Mouse (Mus musculus): ENCODE measurements around the gene Lrrc8e. TPM values are rescaled to one million over a fixed set of nuclear protein-coding genes. Genes with fewer than 3 reads are reported as not detected.

The Lrrc8e gene
- polyA plus RNA-seq, 1 experiment, result not detected

GRCm38 (mm10) chr8:4237814-4238433 is 11.3 kb downstream of the Lrrc8e start:
- Histone ChIP-seq H3K27me3 (ENCODE audit: control insufficient read depth) (no peaks in the 10 kb centered on the region), H3K4me1 (ENCODE audit: control insufficient read depth) (peaks cover 53% of the 10 kb centered on the region), H3K36me3 (ENCODE audit: control insufficient read depth) (peaks cover 30% of the 10 kb centered on the region), H3K4me3 (replicated peaks) (peak overlapping the region; percentile 77), H3K9me3 (ENCODE audit: control insufficient read depth, low read length) (no peaks in the 10 kb centered on the region)
- TF ChIP-seq TAL1 (IDR thresholded peaks at IDR 0.05; ENCODE audit: low read length) (no peak), GATA1 (IDR thresholded peaks at IDR 0.05; ENCODE audit: low read length) (no peak)

GRCm38 (mm10) chr8:4238434-4239192 is 12.0 kb downstream of the Lrrc8e start, which contains the start of the genes Map2k7 and Gm49320:
TSS of gene Map2k7 (plus strand) at chr8:4238740.
TSS of gene Gm49320 (plus strand) at chr8:4238865.
- no peak for TF ChIP-seq GATA1 (IDR thresholded peaks at IDR 0.05; ENCODE audit: low read length)
- no peak for TF ChIP-seq TAL1 (IDR thresholded peaks at IDR 0.05; ENCODE audit: low read length)
- Histone ChIP-seq H3K27me3 (ENCODE audit: control insufficient read depth) (no peaks in the 10 kb centered on the region), H3K9me3 (ENCODE audit: control insufficient read depth, low read length) (no peaks in the 10 kb centered on the region), H3K4me1 (ENCODE audit: control insufficient read depth) (peaks cover 53% of the 10 kb centered on the region), H3K36me3 (ENCODE audit: control insufficient read depth) (peaks cover 37% of the 10 kb centered on the region), H3K4me3 (replicated peaks) (peak within 1 kb of the TSS; percentile 77)

GRCm38 (mm10) chr8:4239193-4239890 is 12.7 kb downstream of the Lrrc8e start:
- peak overlapping the region; percentile 77 for H3K4me3 ChIP-seq (replicated peaks)
- H3K36me3 ChIP-seq (ENCODE audit: control insufficient read depth), result peaks cover 44% of the 10 kb centered on the region
- H3K27me3 ChIP-seq (ENCODE audit: control insufficient read depth), result no peaks in the 10 kb centered on the region
- no peaks in the 10 kb centered on the region for H3K9me3 ChIP-seq (ENCODE audit: control insufficient read depth, low read length)
- H3K4me1 ChIP-seq (ENCODE audit: control insufficient read depth), result peaks cover 53% of the 10 kb centered on the region
- TF ChIP-seq TAL1 (IDR thresholded peaks at IDR 0.05; ENCODE audit: low read length) (no peak), GATA1 (IDR thresholded peaks at IDR 0.05; ENCODE audit: low read length) (peak; percentile 66)

- H3K36me3 ChIP-seq (ENCODE audit: control insufficient read depth), result peaks cover 79% of the 10 kb centered on the region
- peaks cover 4% of the 10 kb centered on the region; the same call in 1 of the 2 replicates for H3K27me3 ChIP-seq (ENCODE audit: control insufficient read depth)
- H3K9me3 ChIP-seq (ENCODE audit: control insufficient read depth, low read length), result no peaks in the 10 kb centered on the region
- H3K4me3 ChIP-seq (replicated peaks), result no peak overlapping the region
- TF ChIP-seq GATA1 (IDR thresholded peaks at IDR 0.05; ENCODE audit: low read length) (no peak), TAL1 (IDR thresholded peaks at IDR 0.05; ENCODE audit: low read length) (no peak)
- H3K4me1 ChIP-seq (ENCODE audit: control insufficient read depth), result peaks cover 44% of the 10 kb centered on the region
Measured at GRCm38 (mm10) chr8:4245061-4245460, 18.4 kb downstream of the Lrrc8e start.

- H3K4me1 ChIP-seq (ENCODE audit: control insufficient read depth), result peaks cover 45% of the 10 kb centered on the region
Measured at GRCm38 (mm10) chr8:4245737-4246136, 19.1 kb downstream of the Lrrc8e start.

GRCm38 (mm10) chr8:4247241-4247640 is 20.6 kb downstream of the Lrrc8e start:
- no peaks in the 10 kb centered on the region for H3K9me3 ChIP-seq (ENCODE audit: control insufficient read depth, low read length)
- peaks cover 63% of the 10 kb centered on the region for H3K36me3 ChIP-seq (ENCODE audit: control insufficient read depth)
- no peak overlapping the region for H3K4me3 ChIP-seq (replicated peaks)
- peaks cover 4% of the 10 kb centered on the region; the same call in 1 of the 2 replicates for H3K27me3 ChIP-seq (ENCODE audit: control insufficient read depth)
- peaks cover 42% of the 10 kb centered on the region for H3K4me1 ChIP-seq (ENCODE audit: control insufficient read depth)
- TF ChIP-seq GATA1 (IDR thresholded peaks at IDR 0.05; ENCODE audit: low read length), result no peak
- TF ChIP-seq TAL1 (IDR thresholded peaks at IDR 0.05; ENCODE audit: low read length), result no peak

More at GRCm38 (mm10) chr8:4245737-4246136, 19.1 kb downstream of the Lrrc8e start:
- H3K4me3 ChIP-seq (replicated peaks), result no peak overlapping the region
- H3K36me3 ChIP-seq (ENCODE audit: control insufficient read depth), result peaks cover 76% of the 10 kb centered on the region
- TF ChIP-seq GATA1 (IDR thresholded peaks at IDR 0.05; ENCODE audit: low read length), result no peak
- TF ChIP-seq TAL1 (IDR thresholded peaks at IDR 0.05; ENCODE audit: low read length), result no peak
- peaks cover 4% of the 10 kb centered on the region; the same call in 1 of the 2 replicates for H3K27me3 ChIP-seq (ENCODE audit: control insufficient read depth)
- no peaks in the 10 kb centered on the region for H3K9me3 ChIP-seq (ENCODE audit: control insufficient read depth, low read length)

- no peaks in the 10 kb centered on the region for H3K9me3 ChIP-seq (ENCODE audit: control insufficient read depth, low read length)
- peaks cover 55% of the 10 kb centered on the region for H3K36me3 ChIP-seq (ENCODE audit: control insufficient read depth)
- peaks cover 4% of the 10 kb centered on the region; the same call in 1 of the 2 replicates for H3K27me3 ChIP-seq (ENCODE audit: control insufficient read depth)
- peaks cover 45% of the 10 kb centered on the region for H3K4me1 ChIP-seq (ENCODE audit: control insufficient read depth)
- TF ChIP-seq GATA1 (IDR thresholded peaks at IDR 0.05; ENCODE audit: low read length) (no peak), TAL1 (IDR thresholded peaks at IDR 0.05; ENCODE audit: low read length) (no peak)
- H3K4me3 ChIP-seq (replicated peaks), result no peak within 1 kb of the TSS
Measured at GRCm38 (mm10) chr8:4247951-4248540, 21.4 kb downstream of the Lrrc8e start, which contains the start of gene Tgfbr3l. TSS of gene Tgfbr3l (plus strand) at chr8:4248214.

- Histone ChIP-seq H3K9me3 (ENCODE audit: control insufficient read depth, low read length) (no peaks in the 10 kb centered on the region), H3K4me3 (replicated peaks) (no peak overlapping the region), H3K4me1 (ENCODE audit: control insufficient read depth) (peaks cover 55% of the 10 kb centered on the region), H3K27me3 (ENCODE audit: control insufficient read depth) (peaks cover 4% of the 10 kb centered on the region; the same call in 1 of the 2 replicates), H3K36me3 (ENCODE audit: control insufficient read depth) (peaks cover 44% of the 10 kb centered on the region)
- TF ChIP-seq TAL1 (IDR thresholded peaks at IDR 0.05; ENCODE audit: low read length), result no peak
- no peak for TF ChIP-seq GATA1 (IDR thresholded peaks at IDR 0.05; ENCODE audit: low read length)
Measured at GRCm38 (mm10) chr8:4249213-4249612, 22.6 kb downstream of the Lrrc8e start.
